Mouse (Mus musculus) thymus, postnatal 10 days (tissue): ENCODE measurements around the gene Ccdc160.

Source experiments
- DNase-seq, 2 experiments: peaks; one replicate each; pipeline ENCODE4 v3.0.0; 2021; ENCODE audit warnings: low spot score in 2 of 2

The Ccdc160 gene

DNA sequence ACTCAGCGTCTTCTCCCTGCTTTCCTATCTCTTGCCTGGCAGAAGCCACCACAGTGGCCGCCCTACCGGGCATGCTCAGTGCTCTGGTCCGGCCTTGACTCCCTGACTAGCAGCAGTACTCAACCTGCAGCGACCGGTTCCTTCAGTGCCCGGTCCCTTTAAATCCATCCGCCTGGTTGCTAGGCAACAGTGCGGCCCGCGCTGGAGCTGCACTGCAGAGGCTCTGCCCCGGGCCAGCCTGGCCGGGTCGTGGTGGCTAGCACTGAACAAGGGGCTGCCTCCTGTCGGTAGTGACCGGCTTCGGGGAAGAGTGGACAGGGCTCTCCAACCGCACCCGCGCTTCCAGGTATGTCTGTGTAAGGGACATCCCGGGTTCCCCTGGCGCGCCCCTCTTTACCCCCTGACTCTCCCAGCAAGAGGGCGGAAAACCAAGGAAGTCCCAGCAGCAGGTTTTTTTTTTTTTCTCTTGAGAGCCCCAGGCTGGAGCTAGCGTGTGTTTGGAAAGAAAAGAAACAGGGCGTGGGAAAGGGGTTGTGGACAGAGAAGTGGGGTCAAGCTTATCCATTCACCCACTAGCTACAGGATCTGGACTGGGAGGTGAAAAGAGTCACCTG lies at the start of gene Ccdc160:
Ccdc160 (plus strand) TSS at position 221 of the 614 bp plus-strand sequence.
- no peak for DNase-seq

GRCm38 (mm10) chrX:52743781-52744180 lies 47.2 kb upstream of the Ccdc160 start:
- DNase-seq = peak; percentile 18 to 27

DNA sequence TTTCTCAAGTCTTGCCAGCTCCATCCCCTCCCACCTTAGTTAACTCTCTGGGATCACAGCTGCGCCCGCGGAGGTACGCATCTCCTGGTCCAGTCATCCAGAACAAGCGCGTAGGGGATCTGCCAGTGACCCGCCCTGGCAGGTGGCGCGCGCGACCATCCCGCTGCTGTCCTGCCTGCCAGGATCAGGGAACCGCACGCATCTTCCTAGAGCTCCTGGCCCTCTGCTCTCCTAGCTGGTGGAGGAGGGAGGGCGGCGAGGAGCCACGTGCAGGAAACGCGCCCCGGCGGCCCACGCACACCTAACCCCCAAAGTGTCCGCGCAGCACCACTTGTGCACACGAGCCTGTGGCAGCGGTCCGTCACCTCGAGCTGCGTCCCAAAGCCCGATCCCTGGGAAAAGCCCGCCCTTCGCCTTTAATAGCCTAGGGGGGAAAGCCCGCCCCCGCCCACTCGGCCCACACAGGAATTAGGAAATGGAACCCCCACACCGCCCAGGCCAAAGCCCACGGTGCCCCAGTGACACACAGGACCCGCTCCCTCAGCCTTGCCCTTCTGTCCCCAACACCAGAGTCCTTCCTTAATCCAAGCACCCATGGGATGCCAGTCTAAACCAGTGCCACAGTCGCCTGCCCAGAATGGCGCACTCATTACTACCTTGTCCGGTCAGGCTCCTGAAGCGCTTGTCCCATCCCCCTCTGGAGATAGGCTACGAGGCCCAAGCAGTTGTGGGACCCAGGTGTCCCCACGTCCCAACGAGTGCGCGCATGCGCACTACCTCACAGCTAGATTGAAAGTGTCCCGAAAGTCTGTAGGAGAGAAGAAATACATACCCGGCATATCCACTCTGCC lies 46.6 kb upstream of the Ccdc160 start:
- peak; percentile 47 to 48 for DNase-seq

DNA sequence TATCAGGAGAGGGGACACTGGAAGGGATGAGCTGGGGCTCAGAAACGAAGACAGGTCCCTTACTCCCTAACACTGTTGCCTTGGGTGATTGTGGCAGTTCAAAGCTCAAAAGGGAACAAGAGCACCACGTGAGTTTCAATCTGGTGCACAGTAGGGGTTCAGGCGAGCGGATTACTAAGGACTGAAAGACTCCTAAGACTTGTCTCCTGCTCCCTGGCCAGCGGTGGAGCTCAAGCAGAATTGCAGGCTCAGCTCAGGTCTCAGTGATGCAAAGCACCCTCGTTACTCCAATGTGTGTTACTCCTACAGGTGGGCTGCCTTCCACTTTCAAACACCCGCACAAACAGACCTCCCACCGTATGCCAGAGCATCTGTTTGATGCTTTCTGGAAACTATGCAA lies 45.5 kb upstream of the Ccdc160 start:
- no peak for DNase-seq

DNA sequence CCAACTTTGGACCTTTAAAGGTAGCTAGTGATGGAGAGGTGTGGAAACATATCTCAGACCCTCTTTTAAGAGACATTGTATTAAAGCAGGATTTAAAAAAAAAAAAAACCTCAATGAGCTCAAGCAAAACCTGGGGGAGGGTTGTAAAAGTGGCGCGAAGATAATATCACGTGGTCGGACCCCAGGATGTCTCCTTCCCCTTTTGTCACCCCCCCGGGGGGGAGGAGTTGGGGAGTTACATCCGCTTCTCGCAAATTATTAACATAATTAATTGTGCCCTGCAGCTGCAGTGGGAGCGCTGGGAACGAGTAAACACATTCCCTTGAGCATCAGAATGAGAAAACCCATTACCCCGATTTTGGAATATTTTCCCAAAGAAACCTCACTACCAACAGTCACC lies 45.1 kb upstream of the Ccdc160 start:
- DNase-seq = peak in 1 of 2 experiments; percentile 37

DNA sequence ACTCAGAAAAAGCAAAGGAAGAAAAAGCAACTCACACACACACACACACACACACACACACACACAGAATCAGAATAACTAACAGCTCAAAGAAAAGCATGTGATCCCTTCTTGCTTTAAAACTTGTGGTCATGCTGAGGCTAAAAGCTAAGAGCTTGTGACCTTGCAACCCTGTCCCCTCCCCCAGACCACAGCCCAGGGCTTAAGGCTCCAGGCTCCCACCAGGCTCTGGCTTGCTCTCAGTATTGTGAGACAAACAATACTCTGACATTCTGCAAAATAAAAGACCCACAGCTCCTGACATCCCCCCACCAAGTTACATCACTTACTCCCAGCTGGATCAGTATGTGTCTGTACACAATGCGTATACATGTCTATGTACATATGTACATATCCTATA lies 44.2 kb upstream of the Ccdc160 start:
- no peak for DNase-seq

DNA sequence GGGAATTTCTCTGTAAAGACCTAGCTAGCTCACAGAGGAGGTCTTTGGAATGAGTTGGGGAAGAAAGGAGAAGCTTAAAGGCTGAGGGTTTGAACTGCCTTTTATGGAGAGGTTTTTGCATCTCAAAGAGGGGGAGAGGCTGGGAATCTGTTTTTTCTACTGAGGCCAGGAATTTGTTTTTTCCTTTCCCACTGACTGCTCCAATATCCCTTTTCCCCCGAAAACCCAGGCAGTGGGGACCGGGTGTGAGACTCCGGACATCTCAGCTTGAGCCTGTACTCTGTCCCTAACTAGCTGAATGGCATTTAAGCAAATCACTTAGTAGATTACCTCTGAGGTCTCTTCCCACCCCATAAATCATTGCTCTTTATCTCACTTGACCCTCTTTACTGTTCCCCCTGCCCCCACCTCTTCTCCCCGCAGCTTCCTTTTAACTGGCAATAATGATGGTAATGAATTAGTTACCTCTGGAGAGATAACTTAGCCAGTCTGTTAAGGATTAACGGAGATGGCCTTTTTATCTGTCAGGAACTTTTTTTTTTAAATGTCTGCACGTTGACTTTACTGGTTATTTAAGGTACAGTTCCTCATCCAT lies 37.4 kb upstream of the Ccdc160 start:
- DNase-seq = no peak

- DNase-seq = peak in 1 of 2 experiments; percentile 13
Observed at GRCm38 (mm10) chrX:52757164-52757563, 33.8 kb upstream of the Ccdc160 start.

GRCm38 (mm10) chrX:52759232-52759631 lies 31.8 kb upstream of the Ccdc160 start:
- DNase-seq = no peak

GRCm38 (mm10) chrX:52760191-52760945 lies 30.6 kb upstream of the Ccdc160 start:
- DNase-seq = peak in 1 of 2 experiments; percentile 21

DNA sequence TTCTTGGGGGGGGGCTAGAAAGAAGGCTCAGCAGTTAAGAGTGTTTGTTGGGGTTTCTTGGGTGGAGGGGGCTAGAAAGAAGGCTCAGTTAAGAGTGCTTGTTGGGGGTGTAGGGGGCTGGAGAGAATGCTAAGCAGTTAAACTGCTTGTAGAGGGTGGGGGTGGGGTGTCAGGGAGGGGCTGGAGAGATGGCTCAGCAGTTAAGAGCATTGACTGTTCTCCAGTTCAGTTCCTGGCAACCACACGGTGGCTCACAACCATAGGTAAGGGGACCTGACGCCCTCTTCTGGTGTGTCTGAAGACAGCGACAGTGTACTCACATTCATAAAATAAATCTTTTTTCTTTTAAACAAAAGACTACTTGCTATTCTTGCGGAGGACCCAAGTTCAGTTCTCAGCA lies 28.8 kb upstream of the Ccdc160 start:
- DNase-seq = no peak

DNA sequence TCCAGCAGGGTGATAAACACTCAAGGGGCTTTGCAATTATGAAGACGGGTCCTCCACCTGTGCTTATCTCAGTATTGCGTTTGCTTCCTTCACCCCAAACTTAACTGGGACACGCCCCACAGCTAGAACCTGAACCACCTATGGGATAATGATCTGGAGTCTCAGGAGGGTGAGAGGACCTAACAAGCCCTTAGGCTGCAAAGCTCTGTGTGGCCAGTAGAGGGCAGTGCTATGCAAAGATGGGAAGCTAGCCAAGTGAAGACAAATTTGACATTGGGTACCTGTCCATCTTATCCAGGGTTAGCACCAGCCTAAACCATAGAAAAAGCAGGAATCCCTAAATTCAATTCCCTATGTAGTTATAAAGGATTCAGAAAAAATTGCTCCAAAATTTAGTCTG lies 15.0 kb upstream of the Ccdc160 start:
- DNase-seq = peak; percentile 35 to 56

DNA sequence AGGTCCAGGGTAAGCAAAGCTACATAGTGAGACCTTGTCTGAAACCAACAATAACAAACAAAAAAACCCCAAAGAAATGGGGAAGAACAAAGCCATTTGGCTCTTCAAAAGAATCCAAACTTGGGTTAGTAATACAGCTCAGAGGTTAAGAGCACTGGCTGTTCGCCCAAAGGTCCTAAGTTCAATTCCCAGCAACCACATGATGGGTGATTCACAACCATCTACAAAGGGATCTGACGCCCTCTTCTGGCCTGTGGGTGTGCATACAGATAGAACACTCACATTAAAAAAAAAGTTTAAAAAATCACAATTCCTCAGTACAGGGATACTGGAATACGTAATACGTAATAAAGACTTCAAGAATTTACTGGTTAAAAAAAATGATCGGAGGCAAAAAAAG lies 13.3 kb upstream of the Ccdc160 start:
- no peak for DNase-seq

- DNase-seq = no peak
Observed at GRCm38 (mm10) chrX:52783898-52784297, 7.1 kb upstream of the Ccdc160 start.

GRCm38 (mm10) chrX:52791944-52792719 lies 1.1 kb downstream of the Ccdc160 start:
- DNase-seq = no peak

DNA sequence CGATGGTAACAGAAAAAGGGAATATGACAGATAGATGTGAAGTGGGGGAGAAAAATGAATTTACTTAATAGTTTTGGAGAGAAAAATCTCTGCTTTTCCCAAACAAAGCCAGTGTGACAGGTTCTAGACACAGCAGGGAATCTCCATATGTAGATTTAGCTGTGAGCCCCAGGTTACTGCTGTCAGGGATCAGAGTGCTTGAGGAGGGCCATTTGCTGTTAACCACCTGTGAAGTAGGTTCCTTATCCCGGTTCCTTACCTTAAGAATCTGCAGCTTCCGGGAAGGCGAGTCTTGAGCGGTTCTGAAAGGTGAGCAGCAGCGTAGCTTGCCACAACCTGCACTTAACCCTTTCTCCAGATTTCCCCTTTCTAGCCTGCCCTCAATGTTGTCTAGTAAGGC lies 1.9 kb downstream of the Ccdc160 start:
- no peak for DNase-seq

DNA sequence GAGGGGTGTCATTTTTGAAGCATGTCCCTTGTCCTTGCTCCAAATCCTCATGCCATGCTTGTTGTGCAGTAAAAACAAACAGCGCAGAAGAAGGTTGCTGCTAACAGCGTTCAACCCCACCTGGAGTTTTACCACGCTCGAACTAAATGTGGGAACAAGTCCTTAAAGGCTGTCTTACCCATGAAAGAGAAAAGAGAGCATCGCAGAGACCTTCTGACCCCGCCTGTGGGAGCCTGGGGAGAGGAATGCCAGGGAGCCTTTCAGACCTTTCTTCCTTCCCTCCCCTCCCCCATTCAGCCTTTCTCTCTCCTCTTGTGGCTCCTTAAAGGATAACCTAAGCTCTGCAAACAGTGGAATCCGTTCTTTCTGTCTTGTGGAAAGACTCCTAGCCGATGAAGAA lies 4.8 kb downstream of the Ccdc160 start:
- DNase-seq = no peak

DNA sequence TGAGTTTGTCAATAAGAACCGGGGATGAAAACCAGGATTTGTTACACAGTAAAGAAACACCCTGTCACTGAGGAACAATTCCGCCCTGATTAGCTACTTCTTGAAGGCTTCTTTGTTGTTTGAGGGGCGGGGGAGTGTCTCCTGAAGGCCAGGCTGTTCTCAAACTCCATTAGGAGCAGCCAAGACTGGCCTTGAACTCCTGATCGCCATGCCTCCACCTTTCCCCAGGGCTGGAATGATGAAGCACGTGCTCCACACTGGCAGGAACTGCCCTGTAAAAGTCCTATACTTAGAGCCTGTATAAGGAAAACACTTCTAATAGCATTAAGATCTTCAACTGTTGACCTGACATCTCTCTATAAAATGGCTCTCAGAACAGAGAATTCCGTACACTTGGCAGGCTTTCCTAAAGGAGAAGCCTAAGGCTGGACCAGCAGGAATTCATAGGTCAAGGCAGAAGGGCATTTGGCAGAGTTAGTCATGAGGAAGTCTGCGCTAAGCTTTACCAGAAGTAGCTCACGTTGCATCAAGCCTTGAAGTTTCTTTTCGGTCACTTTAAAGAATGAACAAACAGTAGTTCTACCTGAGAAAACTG lies 6.1 kb downstream of the Ccdc160 start:
- DNase-seq = no peak

GRCm38 (mm10) chrX:52798255-52798654 lies 7.3 kb downstream of the Ccdc160 start:
- DNase-seq = no peak

- peak in 1 of 2 experiments; percentile 18 for DNase-seq
Observed at GRCm38 (mm10) chrX:52799566-52799965, 8.6 kb downstream of the Ccdc160 start.

GRCm38 (mm10) chrX:52819338-52819737 lies 28.3 kb downstream of the Ccdc160 start:
- no peak for DNase-seq
